Mouse (Mus musculus) C2C12 (cell line): ENCODE data around the gene Slit3.

Source experiments
- CEBPB ChIP-seq: IDR thresholded peaks from one replicate; pipeline ENCODE4 v1.6.1; 2011; ENCODE audit warnings: low read depth, mild to moderate bottlenecking, control low read depth, moderate library complexity
- CTCF ChIP-seq: IDR thresholded peaks from one replicate; pipeline ENCODE4 v1.5.1; 2011; ENCODE audit not compliant: control insufficient read depth, insufficient read depth, insufficient read length
- FOSL1 ChIP-seq: IDR thresholded peaks from one replicate; pipeline ENCODE4 v1.8.0; 2011; ENCODE audit warnings: mild to moderate bottlenecking, low read length; ENCODE audit not compliant: poor library complexity, insufficient read depth, severe bottlenecking
- MAX ChIP-seq: IDR thresholded peaks from one replicate; pipeline ENCODE4 v1.6.1; 2011; ENCODE audit warnings: mild to moderate bottlenecking, control low read depth
- MYOD1 ChIP-seq: IDR thresholded peaks from one replicate; pipeline ENCODE4 v1.6.1; 2011; ENCODE audit warnings: low read depth; ENCODE audit not compliant: control insufficient read depth, insufficient read length
- MYOG ChIP-seq: IDR thresholded peaks from one replicate; pipeline ENCODE4 v1.6.1; 2011; ENCODE audit not compliant: control insufficient read depth, insufficient read length; ENCODE audit errors: extremely low read depth
- USF1 ChIP-seq: IDR thresholded peaks from one replicate; pipeline ENCODE4 v1.6.1; 2011; ENCODE audit warnings: low read depth, mild to moderate bottlenecking, control low read depth, moderate library complexity

GRCm38 (mm10) chr11:35336558-35336957, 215.5 kb downstream of the Slit3 start:
- no peak for TF ChIP-seq CTCF
- no peak for TF ChIP-seq USF1
- TF ChIP-seq MAX: no peak
- TF ChIP-seq FOSL1: no peak
- no peak for TF ChIP-seq MYOG
- TF ChIP-seq MYOD1: no peak
- TF ChIP-seq CEBPB: no peak
